Mouse (Mus musculus) stomach, embryonic 14.5 days (tissue): ENCODE data around the gene Trim25. TPM values are rescaled to one million over a fixed set of nuclear protein-coding genes. Genes with fewer than 3 reads are reported as not detected.

Source experiments
- ATAC-seq: fragments of 200-750 bp; cut with Nextera tagmentation; 2 replicates; pipeline ENCODE4 v1.8.0; 2017; ENCODE audit warnings: low read depth, moderate TSS enrichment; ENCODE audit not compliant: insufficient number of reproducible peaks, insufficient read depth, low FRiP score
- H3K27ac ChIP-seq: fragments of 300-500 bp; sonication (generic); 2 replicates; pipeline ENCODE4 v1.5.1; 2014; ENCODE audit warnings: mild to moderate bottlenecking, low read length, moderate library complexity, mixed read lengths
- H3K27me3 ChIP-seq: fragments of 300-500 bp; sonication (generic); 2 replicates; pipeline ENCODE4 v1.6.1; 2014; ENCODE audit warnings: low read length, control low read depth, mixed read lengths; ENCODE audit not compliant: control insufficient read depth, insufficient read depth
- H3K36me3 ChIP-seq: fragments of 300-500 bp; sonication (generic); 2 replicates; pipeline ENCODE4 v1.6.1; 2014; ENCODE audit warnings: mild to moderate bottlenecking, control low read depth, low read length, moderate library complexity, mixed read lengths; ENCODE audit not compliant: control insufficient read depth, insufficient read depth
- H3K4me1 ChIP-seq: fragments of 300-500 bp; sonication (generic); 2 replicates; pipeline ENCODE4 v1.6.1; 2014; ENCODE audit warnings: low read length, control low read depth, mixed read lengths; ENCODE audit not compliant: control insufficient read depth, insufficient read depth
- H3K4me2 ChIP-seq: fragments of 300-500 bp; sonication (generic); replicated peaks from 2 replicates; pipeline ENCODE4 v1.6.1; 2014; ENCODE audit warnings: low read depth, low read length, control low read depth
- H3K4me3 ChIP-seq: fragments of 300-500 bp; sonication (generic); 2 replicates; pipeline ENCODE4 v1.5.1; 2014; ENCODE audit warnings: low read depth, low read length, control low read depth
- H3K9ac ChIP-seq: fragments of 300-500 bp; sonication (generic); replicated peaks from 2 replicates; pipeline ENCODE4 v1.6.1; 2014; ENCODE audit warnings: low read depth, mild to moderate bottlenecking, control low read depth, low read length, moderate library complexity, mixed read lengths
- H3K9me3 ChIP-seq: fragments of 300-500 bp; sonication (generic); 2 replicates; pipeline ENCODE4 v1.6.1; 2016; ENCODE audit warnings: low read depth, low read length, control low read depth; ENCODE audit not compliant: control insufficient read depth
- WGBS: fragments of 180-500 bp; shearing (Covaris S2); extraction: QIAGEN DNeasy Blood & Tissue Kit; methylation state at CpG from one replicate; pipeline ENCODE4 v1.1.7; 2014; 5-methylcytosine and 5-hydroxymethylcytosine counted together
- polyA plus RNA-seq: library from polyadenylated mRNA; unstranded; fragments of >200 nt; fragmentation: Nextera tagmentation; extraction: Ambion mirVana; gene quantifications from 2 replicates; pipeline ENCODE4 v1.2.1, GENCODE M21; 2014

Gene Trim25
- polyA plus RNA-seq, 1 experiment from 2014 or later, result 22.9 TPM

- peak; percentile 96 for ATAC-seq
- peak within 1 kb of the TSS; percentile 58 for H3K9ac ChIP-seq
- H3K4me1 ChIP-seq, result peaks cover 2% of the 10 kb centered on the region; the same call in 1 of the 2 replicates
- H3K4me3 ChIP-seq, result peak within 1 kb of the TSS; percentile 55
- H3K9me3 ChIP-seq, result no peaks in the 10 kb centered on the region
- no peaks in the 10 kb centered on the region for H3K27me3 ChIP-seq
- no peaks in the 10 kb centered on the region for H3K36me3 ChIP-seq
- H3K4me2 ChIP-seq, result peak within 1 kb of the TSS; percentile 50
- WGBS, result 4% methylated on average over 34 of the region's 34 CpGs
- no peak within 1 kb of the TSS for H3K27ac ChIP-seq
Measured at GRCm38 (mm10) chr11:88955217-88955969, 43.8 kb upstream of the Trim25 start, which contains the start of gene Scpep1. TSS of gene Scpep1 (minus strand) at chr11:88955465.

DNA sequence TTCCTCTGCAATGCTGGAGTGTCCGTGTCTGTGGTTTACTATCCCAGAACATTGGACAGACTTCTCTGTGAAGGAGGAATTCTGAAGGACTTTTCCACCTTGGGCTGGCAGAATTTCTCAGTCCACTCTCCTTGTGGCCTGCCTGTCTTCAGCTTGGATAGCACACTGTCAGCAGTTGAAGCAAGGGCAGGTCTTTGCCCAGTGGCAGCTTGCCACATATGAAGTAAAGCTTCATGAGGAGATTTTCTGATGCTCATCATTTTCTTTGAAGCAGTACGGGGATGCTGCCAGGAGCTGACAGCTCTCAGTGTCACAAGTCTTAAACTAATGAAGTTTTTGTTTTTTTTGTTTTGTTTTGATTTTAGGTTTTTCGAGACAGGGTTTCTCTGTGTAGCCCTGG, 40.3 kb upstream of the Trim25 start:
- Histone ChIP-seq H3K9me3 (no peaks in the 10 kb centered on the region), H3K4me1 (peaks cover 2% of the 10 kb centered on the region; the same call in 1 of the 2 replicates), H3K27me3 (no peaks in the 10 kb centered on the region), H3K4me3 (no peak overlapping the region), H3K36me3 (no peaks in the 10 kb centered on the region), H3K4me2 (no peak overlapping the region), H3K27ac (no peak overlapping the region), H3K9ac (no peak overlapping the region)
- whole genome bisulfite sequencing, result 74% methylated on average over 3 of the region's 3 CpGs
- no peak for ATAC-seq

- Histone ChIP-seq H3K9me3 (no peaks in the 10 kb centered on the region), H3K4me3 (no peak within 1 kb of the TSS), H3K9ac (no peak within 1 kb of the TSS), H3K27me3 (no peaks in the 10 kb centered on the region), H3K27ac (no peak within 1 kb of the TSS), H3K4me1 (no peaks in the 10 kb centered on the region), H3K4me2 (no peak within 1 kb of the TSS), H3K36me3 (no peaks in the 10 kb centered on the region)
- WGBS, result 95% methylated on average over 2 of the region's 3 CpGs
- no peak for ATAC-seq
Measured at GRCm38 (mm10) chr11:88966881-88967361, 32.3 kb upstream of the Trim25 start, which contains the start of gene Elobl. TSS of gene Elobl (minus strand) at chr11:88966931.

DNA sequence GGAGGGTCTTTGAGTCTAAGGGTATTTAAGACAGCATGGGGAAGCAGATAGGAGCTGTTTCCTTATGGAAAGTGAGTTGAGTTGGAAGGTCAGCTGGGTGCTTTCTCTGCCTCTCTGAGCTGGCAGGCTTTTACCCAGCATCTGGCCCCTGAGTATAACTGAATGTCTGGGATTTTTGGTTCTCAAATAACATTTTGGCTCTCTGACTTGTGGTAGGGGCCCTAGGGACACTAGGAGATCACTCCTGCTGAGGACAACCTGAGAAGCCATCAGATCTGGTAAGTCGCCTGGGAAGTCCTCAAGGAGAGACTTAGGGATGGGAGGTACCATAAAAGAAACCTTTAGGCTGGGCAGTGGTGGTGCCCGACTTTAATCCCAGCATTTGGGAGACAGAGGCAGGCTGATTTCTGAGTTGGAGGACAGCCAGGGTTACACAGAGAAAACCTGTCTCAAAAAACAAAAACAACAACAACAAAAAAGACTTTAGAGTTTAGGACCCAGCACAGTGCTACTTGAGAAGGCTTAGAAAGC, 28.9 kb upstream of the Trim25 start, which contains the start of gene Coil:
TSS of gene Coil (plus strand) at position 51 of the 531 bp plus-strand sequence.
- Histone ChIP-seq H3K4me1 (0 out of 2 replicates have a peak, but pooled peaks cover 4% of the 10 kb centered on the region), H3K9me3 (no peaks in the 10 kb centered on the region), H3K27me3 (no peaks in the 10 kb centered on the region), H3K36me3 (no peaks in the 10 kb centered on the region), H3K4me2 (no peak within 1 kb of the TSS), H3K27ac (no peak within 1 kb of the TSS), H3K9ac (no peak within 1 kb of the TSS), H3K4me3 (no peak within 1 kb of the TSS)
- WGBS, result 35% methylated on average over 2 of the region's 2 CpGs
- ATAC-seq, result no peak; the same call in 1 of the 2 replicates

DNA sequence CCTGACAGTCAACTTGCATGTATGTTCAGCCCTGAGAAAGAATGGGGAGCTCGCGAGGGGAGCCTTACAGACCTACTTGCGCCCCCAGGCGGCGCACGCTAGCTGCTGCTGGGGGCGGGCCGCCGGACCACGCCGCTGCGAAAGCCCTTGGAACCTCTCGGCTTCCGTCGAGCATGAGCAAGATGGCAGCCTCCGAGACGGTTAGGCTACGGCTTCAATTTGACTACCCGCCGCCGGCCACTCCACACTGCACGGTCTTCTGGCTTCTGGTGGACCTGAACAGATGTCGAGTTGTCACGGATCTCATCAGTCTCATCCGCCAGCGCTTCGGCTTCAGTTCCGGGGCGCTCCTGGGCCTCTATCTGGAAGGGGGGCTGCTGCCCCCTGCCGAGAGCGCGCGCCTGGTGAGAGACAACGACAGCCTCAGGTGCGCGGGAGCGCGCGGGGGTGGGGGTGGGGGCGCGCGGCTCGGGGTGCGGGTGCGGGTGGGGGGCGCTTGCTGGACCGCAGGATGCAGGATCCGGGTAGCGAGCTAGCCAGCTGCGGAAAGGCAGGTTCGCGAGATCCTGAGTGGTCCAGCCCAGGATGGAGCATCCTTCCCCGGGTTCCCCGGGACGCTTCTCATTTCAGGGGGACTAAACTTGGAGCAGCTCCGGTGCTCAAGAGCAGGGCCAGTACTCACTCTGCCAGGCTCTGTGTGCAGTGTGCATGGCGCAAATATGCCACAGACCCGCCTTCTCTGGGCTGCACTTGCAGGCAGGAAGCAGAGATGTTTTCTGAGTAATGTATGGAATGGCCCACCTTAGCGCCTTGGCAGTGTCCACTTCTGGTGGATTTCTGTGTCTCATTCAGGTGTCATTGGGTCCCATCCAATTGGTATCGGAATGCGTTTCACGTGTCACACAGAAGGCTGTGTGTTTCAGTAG, 25.1 kb upstream of the Trim25 start:
- H3K27ac ChIP-seq, result peak overlapping the region; percentile 84

GRCm38 (mm10) chr11:88976320-88976719, 22.9 kb upstream of the Trim25 start:
- Histone ChIP-seq H3K4me2 (no peak overlapping the region), H3K27me3 (no peaks in the 10 kb centered on the region), H3K27ac (no peak overlapping the region), H3K4me1 (0 out of 2 replicates have a peak, but pooled peaks cover 4% of the 10 kb centered on the region), H3K9ac (no peak overlapping the region), H3K4me3 (no peak overlapping the region), H3K36me3 (peaks cover under 1% of the 10 kb centered on the region; the same call in 1 of the 2 replicates), H3K9me3 (no peaks in the 10 kb centered on the region)
- no peak for ATAC-seq
- 95% methylated on average over 2 of the region's 2 CpGs for WGBS

More for the DNA sequence above, 25.1 kb upstream of the Trim25 start:
- Histone ChIP-seq H3K4me2 (peak overlapping the region; percentile 48), H3K27me3 (no peaks in the 10 kb centered on the region), H3K36me3 (no peaks in the 10 kb centered on the region), H3K4me1 (0 out of 2 replicates have a peak, but pooled peaks cover 4% of the 10 kb centered on the region), H3K9me3 (no peaks in the 10 kb centered on the region), H3K4me3 (peak overlapping the region; percentile 75), H3K9ac (peak overlapping the region; percentile 75)
- 2% methylated on average over 62 of the region's 62 CpGs for WGBS
- ATAC-seq, result peak; percentile 86

GRCm38 (mm10) chr11:88977188-88977587, 22.0 kb upstream of the Trim25 start:
- Histone ChIP-seq H3K9ac (no peak overlapping the region), H3K36me3 (peaks cover 4% of the 10 kb centered on the region; the same call in 1 of the 2 replicates), H3K4me3 (no peak overlapping the region), H3K4me1 (0 out of 2 replicates have a peak, but pooled peaks cover 4% of the 10 kb centered on the region), H3K27me3 (no peaks in the 10 kb centered on the region), H3K27ac (no peak overlapping the region), H3K4me2 (no peak overlapping the region), H3K9me3 (no peaks in the 10 kb centered on the region)
- no peak for ATAC-seq
- WGBS, result 96% methylated on average over 5 of the region's 5 CpGs

DNA sequence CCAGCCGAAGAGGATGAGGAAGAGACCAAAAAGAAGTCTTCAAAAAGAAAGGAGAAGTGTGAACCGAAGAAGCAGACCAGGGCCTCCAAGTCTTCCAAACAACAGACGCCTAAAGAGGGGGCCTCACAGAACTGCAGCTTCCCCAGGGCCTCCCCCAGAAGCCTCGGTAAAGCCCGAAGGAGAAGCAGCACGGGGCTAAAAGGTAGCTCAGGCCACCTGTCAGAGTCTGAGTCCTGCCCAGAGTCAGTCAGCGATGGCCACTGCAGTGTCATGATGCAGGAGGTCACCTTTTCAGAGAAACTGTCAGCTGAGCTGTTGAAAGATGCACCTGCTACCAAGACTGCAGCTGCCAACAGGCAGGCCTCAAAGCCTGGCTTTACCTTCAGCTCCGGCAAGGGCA, 17.8 kb upstream of the Trim25 start:
- no peak overlapping the region for H3K9ac ChIP-seq
- 85% methylated on average over 8 of the region's 8 CpGs for WGBS
- H3K4me3 ChIP-seq, result no peak overlapping the region
- H3K27me3 ChIP-seq, result no peaks in the 10 kb centered on the region
- ATAC-seq, result no peak
- H3K36me3 ChIP-seq, result peaks cover 28% of the 10 kb centered on the region
- no peaks in the 10 kb centered on the region for H3K4me1 ChIP-seq
- H3K27ac ChIP-seq, result no peak overlapping the region
- no peaks in the 10 kb centered on the region for H3K9me3 ChIP-seq
- H3K4me2 ChIP-seq, result no peak overlapping the region
